Mouse (Mus musculus) brain, embryonic 14.5 days (tissue): ENCODE measurements at regions not wholly inside any gene's neighbourhood (a gene's known extent, or its start where the extent isn't known, plus 50 kb on each side); places are given as distances from the start of the nearest gene placed in this dataset.

Experiments used
- CTCF ChIP-seq: fragments of 200-500 bp; IDR thresholded peaks from 2 replicates; pipeline ENCODE4 v1.5.1; 2012; ENCODE audit warnings: inconsistent platforms, mild to moderate bottlenecking, moderate library complexity, borderline replicate concordance; ENCODE audit not compliant: insufficient read depth, insufficient read length; ENCODE audit errors: extremely low read depth
- POLR2A ChIP-seq: fragments of 200-500 bp; IDR thresholded peaks from 2 replicates; pipeline ENCODE4 v1.6.1; 2012; ENCODE audit warnings: mild to moderate bottlenecking, inconsistent platforms, borderline replicate concordance; ENCODE audit not compliant: poor library complexity, insufficient read depth, insufficient read length, severe bottlenecking; ENCODE audit errors: extremely low read depth

DNA sequence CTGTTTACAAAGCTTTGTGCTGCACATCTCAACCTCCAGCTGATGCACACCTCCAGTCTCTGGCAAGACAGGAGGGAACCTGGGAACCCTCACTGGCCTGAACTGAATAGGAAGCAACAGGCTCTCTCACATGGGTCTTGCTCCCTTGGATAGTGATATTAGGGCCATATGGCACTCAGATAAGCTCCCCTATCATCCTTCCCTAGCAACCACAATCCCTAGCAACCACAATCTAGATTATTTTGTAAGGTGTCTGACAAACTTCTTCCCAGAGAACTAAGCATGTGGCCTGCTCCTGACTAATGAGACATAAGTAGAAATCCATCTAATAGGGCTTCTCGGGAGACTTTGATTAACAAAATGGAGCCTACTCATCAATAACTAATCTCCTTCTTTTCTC lies 253.1 kb upstream of the Ercc4 start:
- no peak for TF ChIP-seq CTCF
- no peak for TF ChIP-seq POLR2A
